Mouse (Mus musculus): ENCODE data around the gene Creb3l2.

- TF ChIP-seq CTCF (IDR thresholded peaks at IDR 0.05; ENCODE audit: low read depth, low read length), result no peak
- TF ChIP-seq POLR2A (IDR thresholded peaks at IDR 0.05; ENCODE audit: borderline replicate concordance, low read depth, low read length), result no peak
Observed at GRCm38 (mm10) chr6:37336831-37337260, 105.1 kb downstream of the Creb3l2 start.
